Mouse (Mus musculus): ENCODE data around the gene Gm3642.
"Not testable (repeated sequence)": the region's sequence is repeated elsewhere in the genome, so short reads cannot be mapped to it uniquely, and the experiment has no call there.

Gm3642 gene

GRCm38 (mm10) chr14:6840211-6840610 lies at the start of gene Gm3642:
TSS of gene Gm3642 (minus strand) at chr14:6840311.
- not testable (repeated sequence) for TF ChIP-seq GATA4 (IDR thresholded peaks at IDR 0.05; ENCODE audit: insufficient replicate concordance, low read length)

DNA sequence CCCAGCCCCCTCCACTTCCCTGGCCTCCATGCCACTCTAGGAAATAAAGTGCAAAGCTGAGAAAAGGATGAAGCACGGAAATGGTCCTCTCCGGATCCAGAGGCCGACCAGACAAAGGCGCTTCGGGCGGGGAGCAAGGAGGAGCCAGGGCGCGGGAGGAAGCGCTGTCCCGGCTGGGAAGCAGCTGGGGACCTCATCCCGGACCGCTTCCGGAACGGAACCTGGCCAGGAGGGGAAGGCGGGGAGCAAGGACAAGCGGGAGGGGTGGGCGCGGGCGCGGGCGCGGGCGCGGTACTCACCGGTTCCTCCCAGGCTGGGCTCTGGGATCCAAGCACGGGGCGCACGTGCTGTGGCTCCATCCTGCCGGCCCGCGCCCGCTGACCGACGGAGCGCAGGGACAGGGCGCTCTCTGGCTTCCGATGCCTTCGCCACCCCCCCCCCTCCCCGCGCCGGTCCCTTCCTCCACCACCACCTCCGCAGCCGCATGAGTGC lies 49.5 kb upstream of the Gm3642 start, which contains the start of gene Gm3667:
Gm3667 (minus strand) TSS at position 442 of the 492 bp plus-strand sequence.
- not testable (repeated sequence) for TF ChIP-seq GATA4 (IDR thresholded peaks at IDR 0.05; ENCODE audit: insufficient replicate concordance, low read length)
